Mouse (Mus musculus) subcutaneous adipose tissue, adult 2 months (tissue): ENCODE results near the gene Ltbr. TPM values are rescaled to one million over a fixed set of nuclear protein-coding genes. Genes with fewer than 3 reads are reported as not detected.

Experiments used
- polyA plus RNA-seq: library from polyadenylated mRNA; depleted of rRNA; stranded (reverse); fragments of >200 nt; gene quantifications from 2 replicates; pipeline ENCODE4 v1.2.3, GENCODE M21; 2012; ENCODE audit warnings: low replicate concordance; rRNA removed

Ltbr gene
- 118 and 131 TPM in 2 replicates for polyA plus RNA-seq

DNA sequence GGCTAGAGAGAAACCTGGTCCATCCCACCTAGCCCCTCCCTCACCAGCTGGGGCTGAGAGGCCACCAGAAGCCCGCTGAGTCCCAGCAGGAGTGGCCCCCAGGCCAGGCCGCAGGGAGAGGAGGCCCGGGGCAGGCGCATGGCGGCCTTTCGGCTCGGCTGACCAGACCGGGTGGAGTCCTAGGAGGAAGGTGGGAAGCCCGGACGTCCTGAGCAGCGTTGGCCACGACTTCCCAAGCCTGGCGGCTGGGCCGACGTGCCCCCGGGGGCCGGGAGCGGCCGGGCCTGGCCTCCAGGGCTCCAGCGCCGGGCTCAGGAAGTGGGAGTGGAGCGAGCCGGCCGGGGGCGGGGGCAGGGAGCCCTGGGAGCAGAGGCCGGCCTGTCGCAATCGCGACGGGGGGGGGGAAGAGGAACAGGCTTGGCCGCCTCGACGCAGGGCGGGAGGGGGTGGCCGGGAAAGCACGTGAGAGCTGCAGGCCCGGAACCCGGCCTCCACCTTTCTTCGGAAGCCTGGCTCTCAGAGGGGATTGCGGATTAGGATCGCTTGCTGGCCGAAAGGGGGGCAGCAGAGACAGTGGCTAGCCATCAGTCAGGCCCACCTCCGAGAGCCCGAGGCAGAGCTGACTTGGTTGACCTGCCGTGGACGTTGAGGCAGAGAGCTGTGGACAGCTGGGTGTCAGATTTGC lies at the start of gene Ltbr:
TSS of gene Ltbr (minus strand) at position 340 of the 685 bp plus-strand sequence.

DNA sequence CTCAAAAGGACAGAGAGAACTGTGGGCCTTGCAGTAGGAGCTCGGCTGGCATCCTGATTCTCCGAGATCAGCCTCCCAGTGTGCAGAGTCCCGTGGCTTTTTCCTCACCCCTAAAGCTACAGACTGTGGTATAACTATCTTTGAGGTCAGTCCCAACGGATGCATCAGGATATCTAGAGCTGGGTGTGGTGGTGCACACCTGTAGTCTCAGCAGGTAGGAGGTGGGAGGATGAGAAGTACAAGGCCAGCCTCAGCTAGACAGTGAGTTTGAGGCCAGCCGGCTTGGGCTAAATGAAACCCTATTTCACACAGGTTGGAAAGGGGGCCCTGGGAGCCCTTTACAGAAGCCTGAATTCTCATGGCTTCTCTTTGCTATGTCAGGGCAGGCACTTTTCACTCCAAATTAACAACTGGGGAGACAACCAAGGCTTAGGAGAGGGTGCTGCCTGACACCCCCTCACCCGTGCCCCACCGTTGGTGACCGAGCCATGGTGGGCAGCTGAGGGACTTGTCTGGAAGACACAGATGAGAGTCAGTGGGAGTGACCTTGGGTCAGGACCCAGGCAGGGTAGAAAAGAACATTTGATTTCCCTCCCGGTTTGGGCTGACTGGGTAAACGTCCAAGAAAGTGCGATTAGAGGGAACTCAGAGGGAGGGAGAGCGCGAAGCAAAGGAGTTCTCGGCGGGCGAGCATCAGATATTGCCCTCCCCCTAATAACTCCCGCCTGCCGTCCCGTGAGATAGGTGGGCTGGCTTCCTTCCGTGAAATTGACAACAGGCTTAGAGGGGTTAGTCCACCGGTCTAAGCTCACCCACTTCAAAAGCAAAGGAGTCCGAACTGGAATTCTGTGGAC lies 35.3 kb upstream of the Ltbr start, which contains the start of gene Tnfrsf1a:
TSS of gene Tnfrsf1a (plus strand) at position 642 of the 854 bp plus-strand sequence.

DNA sequence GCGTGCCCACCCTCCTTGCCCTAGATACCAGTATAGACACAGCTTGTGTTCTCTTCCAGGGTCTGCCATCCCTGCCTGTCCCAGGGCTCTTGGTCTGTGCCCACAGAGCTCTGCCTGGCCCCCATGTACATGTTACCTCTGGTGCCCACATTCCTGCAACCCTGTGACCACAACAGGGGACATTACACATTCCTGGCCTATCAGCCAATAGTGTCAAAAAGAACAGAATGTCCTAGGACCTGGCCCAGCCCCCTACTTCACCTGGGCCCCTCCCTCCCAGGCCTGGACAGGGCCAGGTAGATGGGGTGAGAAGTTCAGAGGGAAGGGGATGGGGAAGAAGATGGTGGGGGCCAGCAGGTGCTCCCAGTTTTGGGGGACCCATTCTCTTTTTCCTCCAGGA lies 6.6 kb upstream of the Ltbr start, which contains the start of gene Scnn1a:
TSS of gene Scnn1a (plus strand) at position 337 of the 400 bp plus-strand sequence.

DNA sequence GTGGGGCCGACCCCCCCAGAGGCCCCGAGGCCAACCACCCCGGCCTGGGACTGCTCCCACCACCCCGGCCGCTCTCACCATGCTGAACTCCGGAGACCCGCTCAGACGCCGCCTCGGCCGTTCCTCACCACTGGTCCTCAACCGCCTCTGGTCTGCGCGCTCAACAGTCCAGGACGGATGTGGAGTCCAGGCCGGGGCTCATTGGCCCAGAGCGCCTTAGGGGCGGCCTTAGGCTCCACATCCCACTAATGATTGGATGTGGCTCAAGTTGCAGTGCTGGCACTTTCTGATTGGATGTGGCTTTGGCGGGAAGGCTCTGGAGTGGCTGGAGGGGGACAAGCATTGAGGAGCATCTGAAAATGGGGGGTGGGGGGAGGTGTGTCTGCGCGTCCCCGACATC lies 27.8 kb downstream of the Ltbr start, which contains the start of gene Tuba3a:
TSS of gene Tuba3a (minus strand) at position 153 of the 400 bp plus-strand sequence.

Other genes with a start within 250 kb of the Ltbr start
- gene Lpar5, start 246.0 kb downstream of the Ltbr start, polyA plus RNA-seq: 5.0 and 8.4 TPM in 2 replicates
- 42.0 and 131 TPM in 2 replicates for gene Chd4, start 217.9 kb downstream of the Ltbr start, polyA plus RNA-seq
- gene Nop2, start 182.0 kb downstream of the Ltbr start, polyA plus RNA-seq: 13.7 and 35.1 TPM in 2 replicates
- gene Iffo1, start 168.6 kb downstream of the Ltbr start, polyA plus RNA-seq: 32.5 and 35.6 TPM in 2 replicates
- 4,033 and 4,268 TPM in 2 replicates for gene Gapdh, start 147.4 kb downstream of the Ltbr start, polyA plus RNA-seq
- 29.9 and 68.5 TPM in 2 replicates for gene Ncapd2, start 122.2 kb downstream of the Ltbr start, polyA plus RNA-seq
- 62.0 and 70.3 TPM in 2 replicates for gene Mrpl51, start 122.1 kb downstream of the Ltbr start, polyA plus RNA-seq
- 17.3 and 19.7 TPM in 2 replicates for gene Vamp1, start 98.3 kb downstream of the Ltbr start, polyA plus RNA-seq
- 25.0 and 26.3 TPM in 2 replicates for gene Tapbpl, start 82.0 kb downstream of the Ltbr start, polyA plus RNA-seq
- gene Cd27, start 76.9 kb downstream of the Ltbr start, polyA plus RNA-seq: 1.6 and 2.2 TPM in 2 replicates
- not detected in 2 replicates for gene Tuba3a, start 27.8 kb downstream of the Ltbr start, polyA plus RNA-seq
- gene Scnn1a, start 6.8 kb upstream of the Ltbr start, polyA plus RNA-seq: 1.2 and 5.0 TPM in 2 replicates
- 249 and 252 TPM in 2 replicates for gene Tnfrsf1a, start 35.5 kb upstream of the Ltbr start, polyA plus RNA-seq
- gene Plekhg6, start 66.9 kb upstream of the Ltbr start, polyA plus RNA-seq: 1.4 and 1.5 TPM in 2 replicates
- 111 and 241 TPM in 2 replicates for gene Cd9, start 180.9 kb upstream of the Ltbr start, polyA plus RNA-seq
- gene Vwf, start 232.9 kb upstream of the Ltbr start, polyA plus RNA-seq: 70.0 and 155 TPM in 2 replicates